Mouse (Mus musculus): ENCODE data around the gene Irs2. TPM values are rescaled to one million over a fixed set of nuclear protein-coding genes. Genes with fewer than 3 reads are reported as not detected.

Gene Irs2
- 10 to 100 TPM; 44.6 to 47.4 TPM for total RNA-seq (2021)

DNA sequence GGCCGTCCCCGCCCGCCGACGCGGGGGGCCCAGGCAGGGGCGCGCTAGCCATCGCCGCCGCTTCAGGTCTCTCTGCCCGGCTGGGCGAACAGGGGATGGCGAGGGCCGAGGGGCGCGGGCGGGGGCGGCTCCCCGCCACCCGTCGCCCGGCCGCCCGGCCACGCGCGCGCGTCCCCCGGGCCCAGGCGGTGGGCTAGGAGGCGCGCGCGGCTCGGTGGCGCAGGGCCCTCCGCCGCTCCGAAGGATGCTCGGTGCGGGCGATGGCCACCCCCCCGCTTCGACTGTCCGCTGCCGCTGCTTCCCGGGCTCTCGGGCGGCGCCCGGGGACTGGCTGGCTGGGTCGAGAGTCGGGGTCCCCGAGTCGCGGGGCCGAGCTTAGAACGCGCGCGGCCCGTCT lies at the start of gene Irs2:
TSS of gene Irs2 (minus strand) at position 80 of the 397 bp plus-strand sequence.
- no peak for DNase-seq (ENCODE audit: extremely low spot score in 1 of 2, low spot score in 2 of 2)
- intact Hi-C loops (cut with DNase I) = loop anchor here (5.0 kb wide), 6 partner anchors 136 to 591 kb away; no protein-coding TSS in a partner anchor

DNA sequence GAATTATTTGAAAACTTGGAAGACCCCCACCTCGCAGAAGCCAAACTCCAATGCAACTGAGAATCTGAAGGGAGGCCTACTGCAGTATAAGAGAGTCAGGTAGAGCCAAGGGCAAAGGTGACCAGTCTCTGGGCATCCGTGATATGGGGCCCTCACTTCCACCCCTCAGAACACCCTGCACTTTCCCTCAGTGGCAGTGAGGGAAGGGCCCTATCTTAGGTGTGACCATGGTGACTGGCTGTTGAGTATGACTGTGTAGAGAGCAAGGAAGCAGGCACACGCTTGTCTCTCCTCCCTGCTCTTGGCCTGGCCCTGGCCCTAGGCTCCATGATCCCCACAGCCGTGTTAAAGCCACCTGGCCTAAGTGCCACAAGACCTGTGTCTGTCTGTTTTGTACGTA lies 48.4 kb upstream of the Irs2 start:
- intact Hi-C loops (cut with DNase I) = no loop called here
- no peak for DNase-seq (ENCODE audit: extremely low spot score in 1 of 2, low spot score in 2 of 2)

DNA sequence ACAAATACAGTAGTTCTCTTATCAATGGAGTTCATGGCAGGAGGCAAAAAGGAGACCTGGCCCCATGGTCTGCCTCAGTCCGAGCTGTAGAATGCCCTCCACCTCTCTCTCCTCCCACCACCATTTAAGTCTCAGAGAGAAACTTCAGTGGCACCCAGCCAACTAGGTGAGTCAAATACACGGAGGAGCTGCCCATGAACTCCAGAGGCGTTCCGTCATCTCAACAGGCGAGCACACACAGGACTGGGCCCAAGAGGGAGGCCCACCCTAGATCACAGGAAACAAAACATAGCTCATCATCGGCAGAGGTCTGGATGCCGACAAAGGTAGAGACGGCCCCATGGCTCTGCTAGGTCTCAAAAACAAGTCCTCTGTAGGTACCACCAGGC lies 47.9 kb upstream of the Irs2 start:
- DNase-seq (ENCODE audit: extremely low spot score in 1 of 2, low spot score in 2 of 2) = no peak
- intact Hi-C loops (cut with DNase I) = no loop called here

DNA sequence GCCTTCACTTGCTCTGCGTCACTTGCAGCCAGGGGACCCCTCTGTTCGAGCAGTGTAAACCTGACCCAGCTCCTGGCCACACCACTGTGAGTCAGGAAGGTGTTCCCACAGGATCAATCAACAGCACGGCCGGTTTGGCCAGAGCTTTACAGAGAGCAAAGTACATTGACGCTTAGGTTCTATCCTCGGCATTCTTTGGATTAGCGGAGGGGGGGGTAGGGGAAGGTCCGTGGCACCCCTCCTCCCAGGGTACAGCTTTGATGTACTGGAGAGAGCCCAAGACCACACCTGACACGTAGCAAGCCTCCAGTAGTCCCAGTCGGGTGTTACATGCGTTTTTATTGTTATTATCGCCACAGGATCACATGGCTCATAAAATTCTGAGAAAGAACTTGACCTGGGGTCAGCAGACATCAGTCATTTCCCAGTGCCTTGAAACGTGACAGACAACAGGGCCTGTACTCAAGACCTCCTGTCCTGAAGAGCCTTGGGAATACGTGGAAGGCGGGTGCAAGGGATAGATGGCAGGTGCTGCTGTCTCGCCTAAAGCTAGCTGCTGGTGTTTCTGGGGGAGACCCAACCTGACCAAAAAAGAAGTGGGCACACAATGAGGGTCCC lies 47.4 kb upstream of the Irs2 start:
- intact Hi-C loops (cut with DNase I) = no loop called here
- DNase-seq (ENCODE audit: extremely low spot score in 1 of 2, low spot score in 2 of 2) = no peak

DNA sequence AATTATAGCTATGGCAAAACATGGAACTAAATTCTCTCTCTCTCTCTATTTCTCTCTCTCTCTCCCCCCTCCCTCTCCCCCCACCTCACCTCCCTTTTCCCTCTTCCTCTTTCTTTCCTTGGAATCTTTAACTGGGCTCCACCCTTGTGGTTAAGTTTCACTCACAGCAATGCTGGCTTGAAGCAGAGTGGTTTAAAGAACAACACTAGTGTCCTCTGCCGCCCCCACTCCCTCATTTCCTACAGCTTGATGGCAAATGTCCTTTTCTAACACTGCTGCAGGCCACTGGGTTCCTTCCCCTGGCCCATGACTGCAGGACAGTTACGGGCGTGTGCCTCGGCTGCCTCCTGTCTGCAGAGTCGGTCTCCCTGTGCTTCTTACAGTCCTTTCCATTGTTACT lies 41.6 kb upstream of the Irs2 start:
- no peak for DNase-seq (ENCODE audit: extremely low spot score in 1 of 2, low spot score in 2 of 2)
- intact Hi-C loops (cut with DNase I) = no loop called here

DNA sequence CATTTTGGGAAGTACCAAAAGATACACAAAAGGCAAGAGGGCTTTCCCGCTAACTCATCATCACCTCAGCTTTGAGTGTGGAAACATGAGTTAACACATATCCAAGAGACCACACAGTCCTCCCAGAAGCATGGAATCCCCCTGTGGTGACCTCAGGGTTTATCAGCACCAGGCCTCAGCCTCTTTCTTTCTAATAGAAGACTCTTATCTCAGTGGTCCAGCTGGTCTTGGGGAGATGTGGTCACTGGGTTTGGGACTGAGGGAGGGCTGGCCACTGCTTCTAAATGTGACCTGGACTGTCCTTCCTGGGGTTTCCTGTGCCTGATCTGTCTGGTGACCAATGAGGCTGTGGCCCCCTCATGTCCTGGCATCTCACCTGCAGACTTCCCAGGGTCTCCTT lies 39.6 kb upstream of the Irs2 start:
- intact Hi-C loops (cut with DNase I) = no loop called here
- DNase-seq (ENCODE audit: extremely low spot score in 1 of 2, low spot score in 2 of 2) = no peak

DNA sequence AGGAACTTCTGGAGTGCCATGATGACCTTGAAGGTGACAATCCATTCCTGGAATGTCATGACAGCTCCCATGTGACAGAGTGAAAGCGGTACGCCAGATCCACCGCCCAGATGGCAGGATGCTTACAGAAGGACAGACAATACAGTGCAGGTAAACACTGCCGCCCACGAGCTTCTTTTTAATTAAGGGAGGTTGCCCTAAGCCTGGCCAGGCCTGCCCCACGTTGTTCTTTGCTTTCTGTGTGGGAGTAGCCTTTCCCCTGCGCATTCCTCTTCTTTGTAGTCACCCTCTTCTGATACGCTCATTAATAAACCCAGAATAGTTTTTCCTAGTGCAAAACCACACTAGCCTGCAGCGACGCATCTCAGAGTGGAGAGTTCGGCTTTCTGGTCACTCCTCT lies 36.4 kb upstream of the Irs2 start:
- intact Hi-C loops (cut with DNase I) = no loop called here
- no peak for DNase-seq (ENCODE audit: extremely low spot score in 1 of 2, low spot score in 2 of 2)

DNA sequence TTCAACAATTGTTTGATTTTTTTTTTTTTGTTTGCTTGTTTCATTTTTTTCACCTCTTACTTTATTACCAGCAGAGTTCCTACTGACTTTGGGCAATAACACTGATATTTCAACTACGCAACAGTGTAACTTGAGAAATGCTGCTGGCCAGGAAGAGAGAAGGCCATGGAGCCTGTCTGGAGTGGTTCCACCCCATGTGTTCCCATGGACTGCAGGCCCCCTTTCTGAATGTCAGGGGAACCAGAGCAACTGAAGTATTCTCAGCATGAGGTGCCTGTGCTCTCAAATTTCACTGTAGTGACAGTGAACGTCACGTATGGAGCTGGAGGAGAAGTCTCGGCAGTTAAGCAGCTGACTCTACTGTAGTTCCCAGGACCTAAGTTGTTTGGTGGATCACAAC lies 35.3 kb upstream of the Irs2 start:
- intact Hi-C loops (cut with DNase I) = no loop called here
- DNase-seq (ENCODE audit: extremely low spot score in 1 of 2, low spot score in 2 of 2) = no peak

DNA sequence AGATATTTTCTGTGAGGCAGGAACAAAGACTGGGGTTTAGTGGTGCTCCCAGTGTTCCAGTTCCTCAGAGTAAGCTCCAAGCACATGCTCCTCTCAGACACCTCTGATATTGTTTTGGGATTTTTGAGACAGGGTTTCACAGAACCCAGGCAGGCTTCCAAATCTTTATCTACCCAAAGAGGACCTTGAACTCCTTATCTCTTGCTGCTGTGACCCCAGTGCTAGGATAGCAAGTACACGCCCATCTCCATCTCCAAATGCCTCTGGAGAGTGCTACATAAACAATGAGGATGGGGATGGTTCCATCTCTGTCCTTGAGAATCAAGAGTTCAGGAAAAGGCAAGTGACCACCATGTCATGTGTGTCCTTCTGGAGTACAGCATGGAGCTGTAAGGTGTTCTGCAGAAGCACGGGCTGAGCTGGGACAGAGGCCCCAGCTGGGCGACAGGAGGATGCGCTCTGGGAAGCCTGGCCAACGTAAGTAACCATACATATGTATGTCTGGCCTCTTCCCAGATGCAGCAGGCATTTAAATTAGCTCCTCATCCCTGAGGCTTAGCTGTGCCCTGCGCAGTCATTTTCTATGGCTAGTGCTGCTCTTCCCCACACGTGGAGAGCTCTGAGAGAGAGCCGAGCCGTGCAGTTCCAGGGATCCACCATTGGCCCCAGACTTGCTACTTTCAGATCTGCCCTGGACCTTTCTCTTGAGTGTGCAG lies 34.8 kb upstream of the Irs2 start:
- no peak for DNase-seq (ENCODE audit: extremely low spot score in 1 of 2, low spot score in 2 of 2)
- intact Hi-C loops (cut with DNase I) = no loop called here

DNA sequence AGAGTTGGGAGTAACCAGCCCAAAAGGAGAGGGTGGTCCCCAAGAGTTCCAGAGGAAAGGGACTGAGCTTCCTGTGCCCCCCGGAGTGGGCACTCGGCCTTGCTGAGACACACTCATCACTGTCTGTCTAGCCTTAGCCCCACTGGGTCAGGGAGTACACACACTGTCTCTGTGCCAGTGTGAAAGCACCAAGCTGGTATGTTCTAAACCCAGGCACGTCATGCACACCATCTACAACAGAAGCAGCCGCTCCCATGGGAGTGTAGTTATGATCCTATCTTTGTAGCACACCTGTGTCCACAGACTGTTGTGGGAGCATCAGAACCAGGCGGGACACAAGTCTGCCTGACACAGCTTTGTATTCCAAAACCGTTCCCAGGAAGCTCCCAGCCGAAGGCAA lies 31.8 kb upstream of the Irs2 start:
- no peak for DNase-seq (ENCODE audit: extremely low spot score in 1 of 2, low spot score in 2 of 2)
- intact Hi-C loops (cut with DNase I) = no loop called here

DNA sequence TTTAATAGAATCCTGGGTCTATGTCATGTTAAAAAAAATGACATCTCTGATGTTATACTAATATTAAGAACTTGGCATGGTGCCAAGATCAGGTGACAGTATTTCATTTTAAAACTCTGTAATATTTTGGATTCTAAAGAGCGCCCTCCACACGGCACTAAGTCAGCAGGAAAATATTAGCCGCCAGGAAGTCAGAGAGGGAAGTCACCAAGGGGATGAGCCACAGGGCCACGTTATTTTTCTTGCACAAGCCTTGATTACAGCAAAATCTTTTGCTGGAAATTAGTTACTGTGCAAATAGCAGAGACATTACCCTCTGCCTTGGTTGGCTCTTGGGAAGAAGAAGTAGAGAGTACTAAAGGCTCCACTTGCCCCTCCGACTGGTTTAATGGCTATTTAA lies 30.5 kb upstream of the Irs2 start:
- intact Hi-C loops (cut with DNase I) = no loop called here
- no peak for DNase-seq (ENCODE audit: extremely low spot score in 1 of 2, low spot score in 2 of 2)

DNA sequence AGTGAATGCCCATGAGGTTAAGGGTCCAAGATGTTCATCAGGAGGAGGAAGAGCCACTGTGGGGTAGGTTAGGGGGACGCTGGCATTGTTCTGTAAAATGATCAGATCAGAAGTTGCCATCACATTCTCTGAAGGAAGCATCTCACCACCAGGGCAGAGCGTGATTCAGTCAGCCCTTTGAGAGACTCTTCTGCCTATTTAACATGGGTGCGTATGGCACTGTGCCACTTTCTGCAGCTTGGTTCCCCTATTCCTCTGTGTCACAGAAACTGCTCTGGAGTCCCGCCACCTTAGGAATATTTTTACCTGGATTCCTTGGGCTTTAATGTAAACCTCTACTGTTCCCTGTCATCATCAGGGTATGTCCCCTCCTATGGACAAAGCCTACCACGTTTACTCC lies 30.1 kb upstream of the Irs2 start:
- intact Hi-C loops (cut with DNase I) = no loop called here
- no peak for DNase-seq (ENCODE audit: extremely low spot score in 1 of 2, low spot score in 2 of 2)

DNA sequence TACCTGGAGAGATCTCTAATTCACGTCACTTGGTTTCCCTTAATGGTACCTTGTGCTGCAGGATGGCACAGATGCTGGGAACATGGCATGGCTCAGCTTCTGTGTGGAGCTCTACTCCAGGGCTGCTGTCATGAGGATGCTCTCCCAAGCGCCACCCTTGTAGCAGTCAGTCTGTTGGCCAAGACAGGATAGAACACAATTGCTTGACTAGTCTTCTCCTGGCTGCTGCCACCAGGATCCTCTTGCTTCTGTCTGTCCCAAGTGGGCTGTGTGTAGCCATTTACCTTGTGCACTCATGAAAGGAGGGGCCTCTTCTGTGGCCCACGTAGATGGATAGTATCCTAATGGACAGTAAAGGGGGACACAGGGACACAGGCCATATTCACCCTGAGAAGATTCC lies 28.5 kb upstream of the Irs2 start:
- no peak for DNase-seq (ENCODE audit: extremely low spot score in 1 of 2, low spot score in 2 of 2)

DNA sequence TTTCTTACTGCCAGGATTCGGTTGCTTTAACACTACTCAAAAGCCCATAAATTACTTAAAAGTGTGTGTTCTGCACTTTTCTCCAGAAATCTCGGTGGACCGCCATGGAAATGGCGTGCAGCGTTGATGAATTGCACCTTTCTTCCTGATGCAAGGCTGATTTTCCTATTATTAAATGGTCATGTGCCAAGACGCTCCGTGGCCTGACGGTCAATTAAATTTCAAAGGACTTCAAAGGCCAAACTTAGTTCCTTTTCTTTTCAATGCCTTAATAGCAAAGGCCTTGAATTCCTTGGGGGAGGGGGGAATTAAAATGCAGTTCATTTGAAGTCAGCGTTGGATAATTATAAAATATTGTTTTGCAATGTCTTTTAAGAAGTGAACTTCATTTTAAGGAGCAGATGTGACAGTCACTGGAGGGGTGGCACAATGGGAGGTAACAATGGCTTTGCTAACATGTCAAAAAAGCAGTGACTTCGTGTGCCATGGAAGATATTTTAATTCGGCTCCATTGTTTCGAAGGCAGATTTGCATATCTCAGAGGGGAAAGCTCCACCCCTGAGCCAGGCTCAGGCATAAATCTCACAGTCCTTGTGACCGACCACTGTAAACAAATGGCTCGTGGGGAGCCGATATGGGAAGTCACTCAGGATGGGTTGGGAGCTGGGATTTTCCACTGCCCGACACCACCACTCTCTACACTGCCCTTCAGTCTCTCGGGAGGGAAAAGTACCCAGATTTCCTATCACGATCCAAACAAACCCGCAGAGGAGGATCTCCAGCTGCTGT lies 27.6 kb upstream of the Irs2 start:
- DNase-seq (ENCODE audit: extremely low spot score in 1 of 2, low spot score in 2 of 2) = no peak
- intact Hi-C loops (cut with DNase I) = no loop called here

More for the DNA sequence above, 28.5 kb upstream of the Irs2 start:
- intact Hi-C loops (cut with DNase I) = no loop called here

DNA sequence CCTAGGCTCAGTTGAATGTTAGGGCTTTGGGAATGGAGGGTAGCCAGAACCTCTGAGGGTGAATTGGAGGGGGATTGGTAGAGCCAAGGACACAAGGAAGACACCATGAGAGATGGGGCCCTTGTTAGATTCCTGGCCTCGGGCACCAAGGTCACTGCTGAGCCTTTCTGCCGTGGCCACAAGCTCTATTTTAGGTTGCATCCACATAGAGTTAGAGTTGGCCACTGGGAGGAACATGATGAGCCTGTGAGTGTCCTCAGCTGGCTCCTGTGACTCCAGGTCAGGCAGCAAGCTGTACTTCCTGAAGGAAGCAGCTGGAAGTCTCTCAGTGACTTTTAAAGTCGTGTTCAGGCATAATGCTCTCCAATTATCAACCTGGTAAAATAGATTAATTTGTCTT lies 16.6 kb upstream of the Irs2 start:
- intact Hi-C loops (cut with DNase I) = no loop called here
- no peak for DNase-seq (ENCODE audit: extremely low spot score in 1 of 2, low spot score in 2 of 2)

DNA sequence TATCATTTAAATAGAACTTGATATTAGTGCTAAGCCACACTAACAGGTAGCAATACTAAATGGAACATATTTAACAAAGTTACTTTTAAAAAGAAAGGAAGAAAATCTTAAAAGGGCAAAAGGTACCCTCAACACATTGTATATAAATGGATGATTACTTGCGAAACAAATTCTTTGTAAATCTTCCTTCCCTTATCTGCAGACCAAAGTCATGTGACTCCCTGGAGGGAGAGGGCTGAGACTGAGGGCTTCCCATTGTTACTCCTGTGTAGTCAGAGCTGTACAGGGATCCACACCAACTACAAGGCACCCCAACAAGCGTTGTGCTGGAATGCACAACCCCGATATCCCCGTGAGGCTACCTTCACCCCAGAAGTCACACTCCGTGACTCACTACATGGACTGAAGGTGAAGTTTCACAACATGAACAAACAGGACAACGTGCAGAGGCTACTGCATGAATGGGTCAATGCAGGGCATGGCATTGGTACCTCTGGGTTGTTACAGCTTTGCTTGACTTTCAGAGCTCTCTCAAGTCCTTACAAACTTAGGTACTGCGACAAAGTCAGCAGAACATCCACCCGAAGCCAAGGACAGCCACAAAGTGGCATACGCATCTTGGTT lies 12.8 kb upstream of the Irs2 start:
- intact Hi-C loops (cut with DNase I) = no loop called here
- DNase-seq (ENCODE audit: extremely low spot score in 1 of 2, low spot score in 2 of 2) = no peak

DNA sequence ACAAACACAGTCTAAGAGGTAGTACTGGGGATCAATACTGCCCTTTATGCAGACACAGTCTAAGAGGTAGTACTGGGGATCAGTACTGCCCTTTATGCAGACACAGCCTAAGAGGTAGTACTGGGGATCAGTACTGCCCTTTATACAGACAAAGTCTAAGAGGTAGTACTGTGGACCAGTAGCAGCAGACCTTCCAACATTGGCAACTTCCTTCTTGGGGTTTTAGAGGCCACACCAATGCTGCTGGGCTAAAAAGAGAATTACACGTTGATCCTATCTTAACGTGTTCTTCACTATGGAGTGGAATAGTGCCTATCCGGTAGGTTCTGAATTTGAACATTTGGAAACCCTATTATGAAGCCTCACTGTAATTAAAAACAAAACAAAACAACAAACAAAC lies 7.4 kb upstream of the Irs2 start:
- intact Hi-C loops (cut with DNase I) = no loop called here

DNA sequence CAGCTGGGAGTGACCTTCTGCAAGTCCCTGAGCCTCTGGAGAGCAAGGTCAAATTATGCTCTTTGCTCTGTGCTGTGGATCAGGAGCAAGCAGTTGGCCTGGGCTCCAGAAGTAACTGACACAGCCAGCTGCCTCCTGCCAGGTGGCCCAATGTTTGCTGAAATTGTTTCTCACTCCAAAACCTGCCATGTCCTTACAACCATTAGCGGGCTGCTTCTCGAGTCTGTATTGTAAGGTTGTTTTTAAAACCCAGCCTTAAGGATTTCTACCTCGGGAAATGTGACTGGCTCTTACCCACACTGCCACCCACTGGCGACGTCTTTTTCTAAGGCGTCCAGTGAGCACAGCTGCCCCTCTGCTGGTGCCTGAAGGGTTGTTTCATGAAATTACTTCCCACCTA lies 5.0 kb upstream of the Irs2 start:
- peak in 1 of 2 experiments; percentile 70 for DNase-seq (ENCODE audit: extremely low spot score in 1 of 2, low spot score in 2 of 2)
- intact Hi-C loops (cut with DNase I) = loop anchor here (5.0 kb wide), 1 partner anchor 159 kb away; no protein-coding TSS in a partner anchor

More for the DNA sequence above, 7.4 kb upstream of the Irs2 start:
- DNase-seq (ENCODE audit: extremely low spot score in 1 of 2, low spot score in 2 of 2) = no peak

DNA sequence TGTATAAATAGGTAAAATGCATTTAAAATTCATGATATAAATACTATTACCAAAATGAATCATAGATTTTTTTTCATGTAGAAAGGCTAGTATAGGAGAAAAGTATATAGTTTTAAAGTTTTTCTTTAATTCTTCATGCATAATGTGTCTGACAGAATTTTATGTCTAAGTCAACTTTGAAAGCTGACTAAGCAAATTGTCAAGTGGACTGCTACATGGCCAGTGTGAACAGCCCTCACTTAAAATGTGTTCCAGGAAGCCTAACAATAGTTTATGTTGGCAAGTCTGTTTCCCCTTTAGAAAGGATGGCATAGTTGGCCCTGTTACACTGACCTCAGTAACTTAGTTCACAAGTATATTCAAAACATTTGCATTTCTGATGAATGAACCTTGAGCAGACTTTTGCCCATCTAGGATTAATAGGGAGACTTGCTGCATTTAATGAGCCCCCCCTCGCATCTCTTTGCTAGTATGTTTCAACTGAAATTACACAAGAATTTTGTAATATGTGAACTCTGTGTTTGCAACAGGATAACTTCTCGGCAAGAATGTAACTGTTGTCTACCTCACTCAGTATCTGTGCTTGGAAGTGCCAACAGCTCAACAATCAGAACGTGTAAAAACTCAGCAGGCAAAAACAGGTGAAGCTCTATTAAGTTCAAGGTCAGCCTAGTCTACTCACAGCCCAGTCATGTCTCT lies 3.7 kb upstream of the Irs2 start:
- intact Hi-C loops (cut with DNase I) = loop anchor here (5.0 kb wide), 1 partner anchor 160 kb away; no protein-coding TSS in a partner anchor
- no peak for DNase-seq (ENCODE audit: extremely low spot score in 1 of 2, low spot score in 2 of 2)
